Mouse (Mus musculus) kidney, adult 18-20 months (tissue): ENCODE measurements around the gene Pml.

Source experiments
- DNase-seq: peaks from one replicate; pipeline ENCODE4 v3.0.0; 2021

The Pml gene

DNA sequence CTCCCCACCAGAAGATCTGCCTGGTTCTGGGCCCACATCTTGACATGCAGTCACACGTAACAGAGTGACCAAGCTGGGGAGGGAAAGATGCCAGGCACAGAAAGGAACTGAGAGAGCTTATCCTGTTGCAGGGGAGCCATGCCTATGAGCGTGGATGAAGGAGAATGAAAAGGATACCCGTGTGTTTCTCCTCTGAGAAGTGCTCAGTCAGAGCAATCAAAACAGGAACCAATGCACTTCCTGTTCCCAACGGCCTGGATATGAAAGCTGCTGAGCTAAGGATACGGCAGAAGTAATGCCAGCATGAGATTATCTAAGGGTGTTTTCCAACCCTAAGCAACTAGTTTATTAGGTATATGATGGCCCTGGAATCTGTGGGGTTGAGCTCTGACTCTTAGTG lies 17.2 kb downstream of the Pml start:
- DNase-seq, result no peak

DNA sequence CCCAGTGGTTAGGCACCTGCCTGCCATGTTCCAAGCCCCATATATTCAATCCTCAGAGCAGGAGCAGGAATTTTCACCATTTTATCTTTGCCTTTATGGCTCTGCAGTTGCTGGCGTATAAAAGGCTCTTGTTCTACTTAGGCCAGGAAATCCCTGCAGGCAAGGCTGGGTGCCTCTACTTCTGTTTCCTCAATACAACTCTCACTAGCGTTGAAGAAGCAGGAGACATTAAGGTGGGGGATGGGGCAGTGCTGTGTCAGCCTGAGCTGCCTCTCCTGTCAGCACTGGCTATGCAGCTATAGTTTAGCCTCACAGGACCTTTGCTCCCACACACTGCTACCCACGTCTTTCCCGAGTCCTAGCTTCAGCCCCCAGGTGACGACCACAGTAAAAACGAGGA lies 17.8 kb downstream of the Pml start:
- DNase-seq, result no peak

GRCm38 (mm10) chr9:58228777-58229466 lies 20.7 kb downstream of the Pml start:
- peak; percentile 56 for DNase-seq

DNA sequence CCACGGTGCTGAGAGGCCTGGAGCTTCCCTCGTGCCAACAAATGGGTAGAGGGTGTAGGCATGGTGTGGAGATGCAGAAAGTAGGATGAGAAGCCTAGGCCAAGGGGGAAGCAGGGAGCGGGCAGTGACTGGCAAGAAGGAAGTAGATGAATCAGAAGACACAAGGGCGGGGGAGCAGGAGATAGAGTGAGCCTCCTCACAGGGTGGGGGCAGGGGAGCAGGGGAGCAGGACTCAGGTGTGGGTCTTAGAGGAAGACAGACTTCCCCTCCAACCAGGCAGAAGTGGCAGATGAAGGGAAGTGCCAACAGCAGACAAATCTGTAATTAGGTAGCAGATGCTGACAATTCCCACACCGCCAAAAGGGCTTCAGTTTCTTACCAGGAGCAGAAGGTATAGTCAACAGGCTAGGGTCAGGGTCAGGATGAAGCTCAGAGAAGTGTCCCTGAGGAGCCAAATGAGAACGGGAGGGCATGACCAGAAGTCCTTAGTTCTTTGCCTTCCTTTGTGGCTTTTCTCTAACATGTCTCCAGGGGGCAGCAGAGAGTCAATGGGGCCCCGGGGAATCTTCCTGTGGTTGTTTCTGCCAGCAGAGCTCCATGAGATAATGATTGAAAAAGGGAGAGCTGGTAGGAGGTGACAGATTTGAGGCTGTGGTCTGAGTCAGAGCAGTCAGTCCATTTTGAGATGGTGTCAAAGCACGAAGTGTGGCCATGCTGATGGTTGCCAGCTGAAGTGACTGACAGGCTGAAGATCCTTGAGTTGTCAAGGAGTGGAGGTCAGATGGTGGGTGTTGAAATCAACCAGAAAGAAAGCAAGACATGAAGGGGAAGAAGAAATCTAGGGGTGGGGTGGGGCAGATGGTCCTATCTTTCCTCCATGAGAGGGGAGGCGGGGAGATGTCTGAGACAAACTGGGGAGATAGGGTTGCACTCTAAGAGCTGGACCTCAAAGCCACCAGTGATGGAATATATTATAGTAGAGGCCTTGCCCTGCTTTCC lies 23.4 kb downstream of the Pml start:
- DNase-seq, result peak; percentile 62

GRCm38 (mm10) chr9:58224356-58224755 lies 25.2 kb downstream of the Pml start:
- DNase-seq, result no peak

DNA sequence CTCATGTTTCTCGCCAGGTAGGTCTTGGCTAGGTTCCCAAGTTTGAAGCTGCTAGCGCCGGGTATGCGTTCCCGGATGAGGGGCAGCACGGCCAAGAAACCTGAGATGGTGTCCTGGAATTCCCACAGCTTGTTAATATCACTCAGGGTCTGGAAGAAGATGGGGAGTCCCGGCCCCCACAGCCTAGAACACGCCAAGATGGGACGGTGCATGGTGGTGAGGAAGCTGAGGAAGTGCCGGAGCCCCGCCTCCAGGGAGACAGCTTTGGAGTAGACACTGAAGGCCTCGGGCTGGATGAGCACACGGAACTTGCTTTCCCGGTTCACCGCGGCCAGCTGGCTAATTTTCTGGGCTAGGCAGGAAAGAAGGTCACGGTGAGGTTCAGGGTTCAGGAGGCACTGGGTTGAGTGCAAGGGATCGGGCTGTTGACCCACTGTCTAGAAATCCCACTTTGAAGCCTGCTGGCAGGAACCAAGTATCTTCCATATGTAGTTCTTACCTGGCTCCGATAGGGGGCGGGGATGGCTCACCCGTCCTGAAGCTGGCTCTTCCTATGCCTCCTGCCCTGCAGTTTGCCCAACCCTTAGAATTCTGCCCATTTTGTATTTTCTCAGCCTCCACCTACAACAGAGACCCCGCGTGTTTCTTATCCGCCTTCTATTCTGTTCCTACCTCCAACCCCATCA lies 29.2 kb downstream of the Pml start:
- peak; percentile 59 for DNase-seq

DNA sequence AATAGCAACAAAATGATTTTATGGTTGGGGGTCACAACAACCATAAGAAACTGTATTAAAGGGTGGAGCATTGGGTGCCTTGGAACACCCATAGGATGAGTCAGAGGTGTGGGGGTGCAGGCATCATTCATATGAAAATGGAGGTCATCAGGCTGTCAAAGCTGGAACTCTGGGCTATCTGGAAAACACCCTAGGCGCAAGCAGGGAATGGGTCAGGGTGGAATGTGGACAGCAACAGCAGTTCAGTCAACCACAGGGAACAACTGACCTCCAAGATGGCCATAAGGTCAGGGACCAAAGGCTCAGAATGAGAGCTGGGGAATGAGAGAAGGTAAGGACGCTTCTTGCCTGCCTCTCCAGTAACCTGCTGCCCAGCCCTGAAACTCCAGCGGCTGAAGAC lies 31.0 kb downstream of the Pml start:
- no peak for DNase-seq

GRCm38 (mm10) chr9:58216402-58216801 lies 33.2 kb downstream of the Pml start:
- peak; percentile 79 for DNase-seq

- no peak for DNase-seq
Observed at GRCm38 (mm10) chr9:58214519-58215180, 34.9 kb downstream of the Pml start.

- no peak for DNase-seq
Observed at GRCm38 (mm10) chr9:58213865-58214264, 35.7 kb downstream of the Pml start.

- DNase-seq, result no peak
Observed at GRCm38 (mm10) chr9:58213377-58213776, 36.2 kb downstream of the Pml start.

DNA sequence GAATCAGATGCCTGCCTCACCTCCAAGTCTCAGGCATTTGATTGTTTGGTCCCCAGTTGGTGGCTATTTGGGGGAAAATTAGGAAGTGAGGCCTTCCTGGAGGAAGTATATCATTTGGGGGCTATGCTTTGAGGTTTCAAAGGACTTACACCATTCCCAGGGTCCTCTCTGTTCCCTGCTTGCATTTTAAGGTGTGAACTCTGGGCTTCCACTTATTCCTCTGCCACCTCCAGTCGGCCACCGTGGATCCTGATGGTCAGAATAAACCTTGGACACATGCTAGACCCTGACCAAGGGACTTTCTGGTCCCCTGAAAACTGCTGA lies 39.3 kb downstream of the Pml start:
- no peak for DNase-seq

GRCm38 (mm10) chr9:58209462-58210303 lies 39.9 kb downstream of the Pml start:
- DNase-seq, result no peak

DNA sequence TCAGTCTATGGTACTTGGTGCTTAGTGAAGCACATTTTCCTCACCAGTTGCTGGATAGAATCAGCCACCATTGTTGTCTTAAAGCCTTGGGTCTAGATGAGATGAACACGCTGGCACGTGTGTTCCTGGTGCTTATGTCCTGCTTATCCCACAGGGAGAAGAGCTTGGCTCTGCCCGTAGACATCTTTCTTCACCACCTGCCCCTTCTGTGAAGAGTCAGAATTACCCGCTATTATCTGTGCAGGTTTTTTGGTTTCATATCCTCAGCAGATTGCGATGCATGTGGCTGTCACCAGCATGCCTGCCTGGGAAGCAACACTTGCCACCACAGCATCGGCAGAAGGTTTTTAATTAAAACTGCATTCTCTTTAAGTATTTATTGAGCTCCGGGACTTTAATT lies 43.6 kb downstream of the Pml start:
- no peak for DNase-seq

GRCm38 (mm10) chr9:58204448-58205000 lies 45.1 kb downstream of the Pml start:
- DNase-seq, result peak; percentile 96

DNA sequence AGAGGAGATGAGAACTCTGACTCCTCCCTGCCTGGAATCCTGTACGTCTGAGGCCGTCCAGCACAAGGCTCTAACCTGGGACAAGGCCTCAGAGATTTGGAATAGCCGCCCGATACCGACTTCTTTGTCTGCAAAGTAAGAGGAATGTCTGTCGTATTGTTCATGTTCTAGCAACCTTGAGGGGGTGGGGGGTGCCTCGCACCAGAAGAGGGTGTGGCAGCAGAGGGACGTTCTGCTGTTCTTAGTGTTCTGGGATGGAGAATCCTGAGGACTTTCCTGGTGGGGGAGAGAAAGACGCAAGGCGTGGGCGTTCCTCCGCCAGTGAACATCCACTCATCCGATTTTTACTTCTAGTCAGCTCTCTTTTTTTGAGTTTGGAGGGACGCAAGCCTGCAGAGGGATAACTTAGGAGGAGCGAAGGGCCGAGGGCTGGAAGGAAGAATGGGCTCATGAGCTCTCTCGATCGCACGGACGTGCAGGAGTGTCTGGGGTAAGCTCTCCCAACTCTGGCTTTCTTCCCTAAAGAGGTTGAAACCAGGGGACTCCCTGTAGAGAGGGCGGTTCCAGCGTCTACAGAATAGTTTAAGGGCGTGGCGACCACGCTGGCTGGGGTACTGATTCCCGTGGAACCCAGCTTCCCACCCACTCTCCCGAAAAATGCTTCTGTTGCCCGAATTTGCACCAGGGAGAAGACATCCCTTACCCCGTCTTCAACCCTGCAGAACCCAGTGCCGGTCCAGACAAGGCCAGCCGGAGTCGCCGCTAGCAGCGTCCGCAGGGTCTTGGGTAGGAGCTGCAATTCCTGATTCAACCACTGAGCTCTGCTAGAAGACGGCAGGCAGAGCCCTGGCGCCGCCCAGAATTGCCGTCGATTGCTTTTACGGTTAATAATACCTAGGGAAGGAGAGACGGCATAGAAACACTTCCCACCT lies 45.8 kb downstream of the Pml start, which contains the start of the genes Islr and Islr2:
Islr (minus strand) TSS at position 791 of the 932 bp plus-strand sequence.
Islr2 (minus strand) TSS at position 804 of the 932 bp plus-strand sequence.
- DNase-seq, result peak; percentile 76

- no peak for DNase-seq
Observed at GRCm38 (mm10) chr9:58202676-58203453, 46.7 kb downstream of the Pml start.

DNA sequence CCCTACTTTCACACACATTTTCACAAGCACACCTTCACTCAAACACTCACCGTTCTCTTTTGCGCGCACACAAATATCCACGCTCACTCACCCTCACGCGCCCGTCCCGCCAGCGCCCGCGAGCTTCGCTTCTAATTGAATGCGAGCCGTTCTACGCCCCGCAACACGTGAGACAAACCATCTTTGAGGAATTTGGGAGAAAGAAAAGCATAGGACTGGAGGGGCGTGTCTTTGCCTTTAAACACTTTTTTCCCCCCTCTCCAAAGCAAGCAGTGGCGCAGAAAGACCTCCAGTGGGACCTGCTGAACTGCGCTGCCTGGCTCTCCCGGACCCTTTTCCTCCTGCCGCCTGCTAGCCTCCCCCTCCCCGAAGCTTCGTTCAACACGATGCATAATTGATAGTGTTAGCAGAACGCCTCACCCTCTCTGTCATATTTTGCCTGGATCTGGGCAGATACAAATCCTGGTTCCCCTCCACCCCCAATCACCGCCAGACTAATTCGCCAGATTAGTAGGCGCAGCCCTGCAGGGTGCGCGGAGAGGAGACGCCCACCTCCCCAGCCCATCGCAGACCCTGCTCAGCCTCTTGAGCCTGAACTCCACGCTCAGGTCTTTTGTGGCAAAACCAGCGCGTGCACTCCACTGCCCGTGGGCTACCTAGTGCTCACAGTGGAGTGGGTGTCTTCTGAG lies 47.6 kb downstream of the Pml start:
- no peak for DNase-seq
